Mouse (Mus musculus): ENCODE results near the gene Tbccd1.

GRCm38 (mm10) chr16:22894095-22894494, 36.6 kb upstream of the Tbccd1 start:
- TF ChIP-seq CTCF (IDR thresholded peaks at IDR 0.05; ENCODE audit: low read depth, low read length), result no peak
- no peak for TF ChIP-seq EP300 (IDR thresholded peaks at IDR 0.05; ENCODE audit: insufficient read depth, low read depth, low read length)
- TF ChIP-seq POLR2A (IDR thresholded peaks at IDR 0.05; ENCODE audit: insufficient read depth, low read length), result no peak

Measured in ES-Bruce4 (cell line).